Mouse (Mus musculus) left cerebral cortex, adult 8-10 months (tissue): ENCODE results near the gene Lig3. TPM values are rescaled to one million over a fixed set of nuclear protein-coding genes. Genes with fewer than 3 reads are reported as not detected.

Source experiments
- total RNA-seq, 4 experiments: library from RNA; stranded (reverse); gene quantifications; 2 replicates each; pipeline ENCODE4 v1.2.4; 2022

Gene Lig3
- total RNA-seq, 4 experiments from 2014 or later = 18.0 to 21.9 (median 20.9) TPM

Other genes starting within 250 kb of the Lig3 start
- gene Cct6b, start 16.8 kb upstream of the Lig3 start, total RNA-seq = under 1 TPM; 0.37 to 0.74 (median 0.52) TPM
- gene Zfp830, start 16.8 kb upstream of the Lig3 start, total RNA-seq = 10 to 100 TPM; 14.5 to 15.7 (median 14.8) TPM
- 10 to 100 TPM; 13.8 to 14.4 (median 14.3) TPM for gene Rffl, start 90.1 kb downstream of the Lig3 start, total RNA-seq
- 10 to 100 TPM; 17.8 to 20.8 (median 20.4) TPM for gene Rad51d, start 109.5 kb downstream of the Lig3 start, total RNA-seq
- not detected for gene Fndc8, start 111.0 kb downstream of the Lig3 start, total RNA-seq
- gene Nle1, start 127.3 kb downstream of the Lig3 start, total RNA-seq = 10 to 100 TPM; 28.0 to 40.9 (median 34.6) TPM
- 1 to 10 TPM in 3 of 4 experiments, under 1 TPM in 1; 0.75 to 3.4 (median 1.8) TPM for gene Unc45b, start 129.4 kb downstream of the Lig3 start, total RNA-seq
- gene Slfn5, start 170.2 kb downstream of the Lig3 start, total RNA-seq = 1 to 10 TPM; 3.0 to 5.3 (median 3.4) TPM
- gene Slfn9, start 210.7 kb downstream of the Lig3 start, total RNA-seq = under 1 TPM; 0.37 to 0.91 (median 0.62) TPM
- 1 to 10 TPM in 2 of 4 experiments, under 1 TPM in 2; 0.74 to 2.0 (median 1.1) TPM for gene Slfn8, start 239.7 kb downstream of the Lig3 start, total RNA-seq